Mouse (Mus musculus): ENCODE results near the gene Ccr7.
A peak's percentile ranks its signal among the peaks of the same experiment; 100 is the strongest.

Gene Ccr7

DNA sequence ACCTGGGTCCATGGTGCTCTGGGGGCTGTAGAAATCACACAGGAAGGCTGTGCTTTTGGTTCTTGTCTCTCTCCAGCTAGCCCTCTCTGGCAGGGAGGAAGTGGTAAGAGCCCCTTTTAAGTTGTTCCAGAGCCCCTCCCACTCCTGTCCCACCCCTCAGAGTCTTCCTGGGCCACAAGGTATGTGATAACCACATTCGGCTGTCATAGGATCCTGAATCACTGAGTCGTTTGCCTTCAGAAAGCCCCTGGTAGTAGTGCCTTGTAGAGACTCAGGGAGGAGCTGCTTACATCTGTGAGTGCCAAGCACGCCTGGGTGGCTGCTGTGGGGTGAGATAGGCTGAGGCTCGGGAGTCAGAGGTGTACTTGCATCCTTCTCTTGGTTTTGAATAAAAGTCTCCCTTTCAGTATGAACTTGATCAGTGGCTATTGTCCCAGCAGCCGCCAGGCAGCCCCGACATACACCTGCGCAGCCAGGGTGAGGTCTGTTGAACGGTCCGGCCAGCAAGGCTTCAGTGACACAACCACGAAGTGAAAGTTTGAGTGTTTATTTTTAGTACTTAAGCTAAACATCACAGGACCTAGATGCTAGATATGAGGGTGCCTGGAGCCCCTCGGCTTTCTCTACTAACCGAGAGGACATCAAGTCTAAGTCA lies at the start of gene Ccr7:
TSS of gene Ccr7 (minus strand) at position 91 of the 655 bp plus-strand sequence.
- DNase-seq (ENCODE audit: extremely low spot score) = no peak

DNA sequence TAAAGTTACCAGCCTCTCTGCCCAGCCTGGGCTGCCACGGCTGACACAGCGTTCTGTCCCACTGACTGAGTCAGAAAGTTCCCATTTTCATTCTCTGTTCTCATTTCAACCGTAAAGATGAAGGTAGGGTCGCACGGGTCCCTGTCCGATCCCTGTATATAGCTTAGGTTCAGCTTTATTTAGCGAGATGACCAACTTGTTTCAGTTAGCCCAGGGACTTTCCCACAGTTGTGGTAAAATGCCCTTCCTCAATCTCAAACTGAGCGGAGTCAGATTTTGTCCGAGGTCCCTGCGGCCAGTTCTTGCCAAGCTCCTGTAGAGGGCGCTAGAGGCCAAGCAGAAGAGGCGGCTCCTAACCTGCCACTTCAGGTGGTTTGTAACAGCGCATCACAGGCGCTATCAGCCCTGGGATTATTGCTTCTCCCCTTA lies 34.3 kb upstream of the Ccr7 start:
- peak; percentile 46 for DNase-seq (ENCODE audit: extremely low spot score)

DNA sequence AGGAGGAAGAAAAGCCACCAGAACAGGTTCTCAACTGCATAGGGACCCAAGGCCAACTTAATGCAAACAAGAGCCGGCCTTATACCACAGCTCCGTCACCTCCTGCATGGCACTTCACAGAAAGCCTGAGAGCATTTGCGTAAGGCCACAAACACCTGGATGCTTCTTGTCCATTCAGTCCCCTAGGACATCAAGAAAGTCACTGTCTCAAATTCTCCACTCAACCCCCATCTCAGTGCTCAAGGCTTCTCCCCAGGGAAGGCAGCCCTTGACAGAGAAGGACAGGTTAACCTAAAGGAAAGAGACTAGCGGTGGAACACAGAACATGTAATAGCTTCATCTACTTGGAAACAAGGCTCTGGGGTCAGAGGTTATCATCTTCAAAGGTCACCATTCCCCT lies 32.5 kb upstream of the Ccr7 start:
- DNase-seq (ENCODE audit: extremely low spot score) = no peak

DNA sequence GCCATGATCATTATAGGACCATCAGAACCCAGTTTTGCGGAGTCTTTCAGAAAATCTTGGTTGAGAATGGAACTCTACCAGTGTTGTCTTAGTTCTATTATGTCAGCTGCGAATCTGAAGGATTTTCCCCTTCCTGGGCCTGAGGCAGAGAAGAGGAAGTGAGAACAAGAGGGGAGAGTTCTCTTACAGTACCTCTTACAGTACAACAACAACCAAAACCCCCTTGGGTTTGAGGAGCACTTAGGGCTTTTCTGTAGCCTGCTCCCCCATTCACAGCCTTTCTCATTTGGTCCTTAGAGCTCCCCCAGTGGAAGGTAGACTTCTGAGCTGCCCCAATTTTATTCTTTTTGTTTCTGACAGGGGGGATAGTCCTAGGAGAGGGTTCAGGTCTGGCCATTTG lies 32.0 kb upstream of the Ccr7 start:
- DNase-seq (ENCODE audit: extremely low spot score) = no peak

DNA sequence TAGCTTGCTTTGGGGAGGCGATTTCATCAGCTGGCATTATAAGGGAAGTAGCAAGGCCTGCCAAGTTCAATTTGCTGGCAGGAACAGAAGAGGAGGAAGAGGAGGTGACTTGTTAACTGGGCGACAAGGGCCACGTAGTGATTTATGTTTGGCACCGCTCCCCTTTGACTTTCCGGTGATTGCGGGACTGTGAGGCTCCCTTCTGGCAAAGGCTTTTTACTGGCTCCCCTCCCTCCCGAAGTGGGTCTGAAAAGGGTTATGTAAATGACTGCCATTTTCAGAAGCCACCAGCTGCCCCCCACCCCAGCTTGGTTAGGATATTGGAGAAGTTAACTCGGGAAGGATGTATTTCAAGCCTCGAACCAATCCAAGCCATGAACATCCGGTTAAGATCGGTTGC lies 27.7 kb upstream of the Ccr7 start:
- no peak for DNase-seq (ENCODE audit: extremely low spot score)

DNA sequence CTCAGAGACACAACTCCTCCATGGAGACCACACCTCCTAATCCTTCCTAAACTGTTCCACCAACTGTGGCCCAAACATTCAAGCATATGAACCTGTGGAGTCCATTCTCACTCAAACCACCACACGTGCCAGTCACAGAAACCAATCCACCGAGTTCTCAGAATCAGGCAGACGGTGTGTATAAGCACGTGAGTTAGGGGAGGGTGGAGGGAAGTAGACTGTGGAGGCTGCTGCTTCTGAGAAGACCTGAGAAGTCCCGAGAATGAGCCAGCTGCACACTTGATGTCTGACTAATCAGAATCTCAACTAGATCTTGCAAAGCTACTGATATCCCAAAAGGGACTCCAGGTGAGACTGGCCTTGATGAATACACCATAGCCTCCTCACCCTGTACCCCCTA lies 25.2 kb upstream of the Ccr7 start:
- DNase-seq (ENCODE audit: extremely low spot score) = no peak

DNA sequence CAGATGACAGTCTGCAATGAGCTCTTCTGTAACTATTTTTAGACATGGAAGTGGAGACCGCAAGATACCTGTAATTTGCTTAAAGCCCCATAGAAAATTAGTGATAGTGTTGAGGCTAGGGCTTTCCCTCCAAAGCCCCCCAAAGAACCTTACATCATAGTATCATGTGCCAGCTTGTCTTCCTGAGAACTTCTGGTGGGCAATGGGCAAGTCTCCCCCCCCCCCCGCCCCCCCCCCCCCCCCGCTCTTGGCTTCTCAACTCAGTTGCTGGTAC lies 23.0 kb upstream of the Ccr7 start:
- no peak for DNase-seq (ENCODE audit: extremely low spot score)

DNA sequence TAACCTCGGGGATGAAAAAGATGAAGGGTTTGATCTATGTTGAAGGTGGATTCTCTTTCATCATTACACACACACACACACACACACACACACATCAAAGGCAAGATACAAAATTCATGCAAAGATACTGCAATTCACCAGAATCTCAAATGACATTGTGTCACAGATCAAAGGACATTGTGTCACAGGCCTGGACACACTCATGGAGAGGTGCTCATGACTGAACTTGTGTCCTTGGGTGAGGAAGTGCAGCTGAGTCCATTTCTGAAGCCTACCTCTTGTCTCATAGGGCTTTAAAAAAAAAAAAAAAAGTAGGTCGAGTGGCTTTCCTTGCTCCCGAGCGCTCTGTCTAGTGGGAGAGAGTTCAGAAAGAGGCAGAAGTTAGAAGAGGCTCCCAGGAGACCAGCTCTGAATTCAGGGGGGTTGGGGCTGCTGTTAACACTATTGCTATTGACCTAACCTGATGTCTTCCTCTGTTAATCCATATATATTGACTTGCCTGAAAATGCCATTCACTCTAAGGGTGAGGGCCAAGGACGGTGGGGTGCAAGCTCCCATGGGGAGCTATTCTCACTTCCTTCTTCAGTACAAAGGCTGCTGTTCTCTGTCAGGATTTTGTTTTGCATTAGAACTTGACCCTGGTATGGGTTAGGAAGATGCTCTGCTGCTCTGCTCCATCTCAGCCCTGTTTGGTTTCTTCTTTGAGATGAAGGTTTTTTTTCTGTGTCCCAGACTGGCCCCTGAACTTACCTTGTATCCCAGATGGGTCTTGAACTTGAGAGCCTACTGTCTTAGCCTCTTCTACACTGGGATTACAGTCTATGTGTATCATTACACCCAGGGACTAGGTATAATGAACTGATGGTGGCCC lies 22.4 kb upstream of the Ccr7 start:
- DNase-seq (ENCODE audit: extremely low spot score) = no peak

DNA sequence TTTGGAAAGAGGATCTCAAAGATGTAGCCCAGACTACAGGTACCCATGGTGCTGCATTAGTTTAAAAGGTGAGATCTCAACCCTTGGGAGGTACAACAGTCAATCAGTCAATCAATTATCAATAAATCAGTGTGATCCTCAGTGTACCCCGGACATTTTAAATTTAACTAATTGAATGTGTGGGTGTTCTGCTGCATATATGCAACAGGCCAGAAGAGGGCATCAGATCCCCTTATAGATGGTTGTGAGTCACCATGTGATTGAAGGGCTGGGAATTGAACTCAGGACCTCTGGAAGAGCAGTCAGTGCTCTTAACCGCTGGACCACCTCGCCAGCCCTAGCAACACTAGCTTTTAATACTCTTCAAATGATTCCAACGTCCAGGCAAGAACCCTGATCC lies 17.1 kb upstream of the Ccr7 start:
- no peak for DNase-seq (ENCODE audit: extremely low spot score)

DNA sequence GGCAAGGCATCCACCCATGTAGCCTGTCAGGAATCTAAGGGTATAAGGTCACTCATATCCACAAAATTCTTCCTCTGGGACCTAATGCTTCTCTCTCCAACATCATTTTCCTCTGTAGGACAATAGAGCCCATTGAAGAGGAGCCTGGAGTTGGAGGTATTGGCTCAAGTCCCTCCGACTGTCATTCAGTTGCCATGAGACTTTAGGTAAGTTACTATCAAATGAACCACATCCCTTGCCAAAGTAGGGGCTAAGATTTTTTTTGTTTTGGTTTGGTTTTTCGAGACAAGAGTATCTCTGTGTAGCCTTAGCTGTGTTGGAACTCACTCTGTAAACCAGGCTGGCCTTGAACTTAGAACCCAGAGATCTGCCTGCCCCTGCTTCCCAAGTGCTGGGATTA lies 16.6 kb upstream of the Ccr7 start:
- DNase-seq (ENCODE audit: extremely low spot score) = no peak

DNA sequence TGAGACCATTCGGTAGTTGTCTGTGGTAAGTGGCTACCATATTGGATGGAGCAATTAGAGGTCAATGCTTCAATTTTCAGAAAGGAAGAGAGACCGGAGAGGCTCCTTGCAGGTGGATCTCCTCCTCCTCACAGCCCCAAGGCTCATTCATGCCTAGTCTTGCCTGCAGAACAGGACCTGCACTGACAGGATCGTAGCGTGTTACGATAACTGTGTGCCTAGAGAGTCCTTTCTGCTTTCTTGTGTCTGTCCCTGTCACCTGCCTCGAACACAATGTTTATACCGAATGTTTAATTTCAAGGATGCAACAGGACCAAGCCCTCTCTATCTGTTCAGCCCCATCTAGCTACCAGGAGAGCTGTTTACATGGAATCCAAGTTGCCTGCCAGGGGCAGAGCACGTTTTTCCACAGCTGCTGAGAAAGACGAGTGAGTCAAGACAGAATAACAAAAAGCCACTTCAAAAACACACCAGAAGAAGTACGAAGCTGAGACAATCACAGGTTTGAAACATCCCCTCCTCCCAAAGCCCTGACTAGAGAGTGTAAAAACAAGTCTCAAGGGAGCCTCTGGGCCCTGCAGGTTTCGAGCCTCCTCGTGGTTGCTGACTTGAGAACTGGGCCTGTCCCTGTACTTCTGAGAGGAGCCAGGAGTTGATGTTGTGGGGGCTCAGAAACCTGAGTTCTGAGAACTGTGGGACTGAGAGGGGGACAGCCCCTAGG lies 15.8 kb upstream of the Ccr7 start:
- DNase-seq (ENCODE audit: extremely low spot score) = no peak

DNA sequence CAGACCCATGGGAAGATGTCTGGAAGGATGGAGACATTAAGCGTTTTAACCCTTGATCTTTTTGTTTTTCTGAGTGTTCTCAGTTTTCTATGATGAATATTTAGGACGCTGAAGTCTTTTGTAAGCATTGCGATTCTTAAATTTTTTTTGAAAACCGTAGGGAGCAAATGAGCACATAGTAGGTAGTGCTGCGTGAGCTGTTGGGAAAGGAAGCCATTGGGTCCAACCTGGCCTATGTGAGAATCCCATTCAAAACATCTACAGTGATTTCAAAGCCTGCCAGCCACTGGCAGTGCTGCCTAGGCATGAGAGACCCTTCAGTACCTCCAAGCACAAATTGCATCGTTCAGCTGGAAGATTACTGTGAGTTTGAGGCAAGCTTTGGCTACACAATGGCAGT lies 15.1 kb upstream of the Ccr7 start:
- no peak for DNase-seq (ENCODE audit: extremely low spot score)

DNA sequence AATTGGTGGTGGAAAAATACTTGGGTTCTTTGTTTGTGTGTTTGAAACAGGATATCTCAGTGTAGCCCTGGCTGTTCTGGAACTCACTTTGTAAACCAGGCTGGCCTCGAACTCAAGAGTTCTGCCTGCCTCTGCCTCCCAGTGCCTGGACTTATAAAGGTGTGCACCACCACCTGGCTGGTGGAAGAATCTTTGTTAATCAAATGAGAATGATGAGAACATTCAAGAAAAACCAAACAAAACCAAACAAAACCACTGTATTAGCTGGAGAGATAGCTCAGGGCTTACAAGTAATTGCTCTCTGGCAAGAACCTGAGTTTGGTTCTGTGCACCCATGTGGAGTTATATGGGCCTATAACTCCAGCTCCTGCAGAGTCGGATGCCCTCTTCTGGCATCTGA lies 14.6 kb upstream of the Ccr7 start:
- DNase-seq (ENCODE audit: extremely low spot score) = no peak

DNA sequence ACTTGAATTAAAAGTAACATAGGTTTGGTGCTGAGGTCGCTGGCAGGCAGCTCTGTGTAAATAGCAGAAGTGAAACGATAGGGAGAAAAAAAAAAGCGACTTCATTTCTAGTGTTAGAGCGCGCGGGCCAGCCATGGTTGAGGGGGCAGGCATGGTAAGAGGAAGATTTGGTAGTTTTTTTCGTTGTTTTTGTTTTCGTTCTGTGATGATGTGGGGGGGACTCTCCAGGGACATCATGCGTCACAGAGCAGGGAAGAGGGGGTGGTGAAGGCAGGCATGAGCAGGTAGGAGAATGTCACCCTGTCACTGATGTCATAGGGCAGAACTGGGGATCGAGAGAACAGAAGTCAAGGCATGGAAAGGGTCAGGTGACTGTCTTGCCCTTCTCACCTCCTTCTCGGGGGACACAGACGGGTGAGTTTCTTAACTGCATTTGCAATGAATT lies 13.2 kb upstream of the Ccr7 start:
- DNase-seq (ENCODE audit: extremely low spot score) = no peak

DNA sequence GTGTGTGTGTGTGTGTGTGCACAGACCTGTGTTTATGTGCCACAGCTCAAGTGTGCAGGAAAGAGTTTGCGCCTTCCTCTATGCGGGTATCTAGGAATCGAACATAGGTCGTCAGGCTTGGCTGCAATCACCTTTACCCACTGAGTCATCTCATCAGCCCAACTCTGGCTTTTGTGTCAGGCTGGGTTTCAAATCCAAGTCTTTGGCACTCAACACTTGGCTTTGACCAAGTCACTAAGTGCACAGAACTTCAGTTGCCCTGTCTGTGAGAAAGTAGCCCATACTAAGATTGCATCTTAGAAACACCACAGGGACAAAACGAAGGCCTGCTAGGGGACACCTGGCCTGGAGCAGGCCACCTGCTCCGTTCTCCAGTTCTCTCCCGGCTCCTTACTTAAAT lies 12.7 kb upstream of the Ccr7 start:
- DNase-seq (ENCODE audit: extremely low spot score) = no peak

DNA sequence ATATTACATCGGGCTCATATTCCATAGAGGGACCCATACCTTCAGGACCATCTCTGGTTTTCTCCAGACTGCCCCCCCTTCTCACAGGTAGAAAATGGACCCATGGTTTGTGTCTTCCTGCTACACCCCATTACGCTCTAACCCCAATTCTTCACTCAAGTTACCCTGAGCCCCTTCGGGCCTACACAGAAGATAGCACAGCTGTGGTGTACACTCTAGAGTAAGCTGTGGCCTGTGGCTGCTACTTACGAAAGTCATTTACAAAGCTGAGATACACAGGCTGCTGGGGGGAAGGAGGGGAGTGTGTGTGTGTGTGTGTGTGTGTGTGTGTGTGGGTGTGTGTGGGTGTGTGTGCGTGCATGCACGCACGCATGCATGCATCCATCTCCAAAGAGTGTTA lies 11.4 kb upstream of the Ccr7 start:
- DNase-seq (ENCODE audit: extremely low spot score) = no peak

DNA sequence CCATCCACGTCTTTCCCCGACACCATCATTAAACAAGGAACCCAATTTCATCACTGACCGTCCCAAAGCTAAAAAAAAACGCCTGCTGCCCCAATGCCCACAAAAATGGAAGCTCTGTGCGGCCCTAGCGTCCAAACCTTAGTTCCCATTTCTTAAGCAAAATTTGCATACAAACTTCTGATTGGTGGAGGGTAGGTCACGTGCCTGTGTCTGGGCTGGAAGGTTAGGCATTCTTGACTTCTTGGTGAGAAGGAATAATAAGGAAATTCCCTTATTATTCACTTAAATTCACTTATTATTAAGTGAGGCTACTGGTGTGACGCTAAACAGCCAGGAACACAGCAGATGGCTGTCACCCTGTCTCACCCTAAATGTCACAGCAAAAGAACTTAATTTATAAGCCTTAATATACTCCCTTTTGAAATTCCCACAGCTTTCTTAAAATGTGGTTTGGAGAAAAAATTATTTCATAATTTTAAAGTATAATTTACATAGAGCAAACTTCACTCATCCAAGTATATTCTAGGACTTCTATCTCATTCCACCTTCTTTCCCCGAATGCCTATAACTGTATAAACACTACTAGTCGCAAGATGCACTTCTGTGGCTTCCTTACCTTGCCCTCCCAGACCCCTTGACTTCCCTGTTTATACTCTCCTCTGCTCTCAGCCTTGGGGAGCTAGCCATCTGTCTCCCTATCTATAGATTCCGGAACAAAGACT lies 10.3 kb upstream of the Ccr7 start:
- no peak for DNase-seq (ENCODE audit: extremely low spot score)

DNA sequence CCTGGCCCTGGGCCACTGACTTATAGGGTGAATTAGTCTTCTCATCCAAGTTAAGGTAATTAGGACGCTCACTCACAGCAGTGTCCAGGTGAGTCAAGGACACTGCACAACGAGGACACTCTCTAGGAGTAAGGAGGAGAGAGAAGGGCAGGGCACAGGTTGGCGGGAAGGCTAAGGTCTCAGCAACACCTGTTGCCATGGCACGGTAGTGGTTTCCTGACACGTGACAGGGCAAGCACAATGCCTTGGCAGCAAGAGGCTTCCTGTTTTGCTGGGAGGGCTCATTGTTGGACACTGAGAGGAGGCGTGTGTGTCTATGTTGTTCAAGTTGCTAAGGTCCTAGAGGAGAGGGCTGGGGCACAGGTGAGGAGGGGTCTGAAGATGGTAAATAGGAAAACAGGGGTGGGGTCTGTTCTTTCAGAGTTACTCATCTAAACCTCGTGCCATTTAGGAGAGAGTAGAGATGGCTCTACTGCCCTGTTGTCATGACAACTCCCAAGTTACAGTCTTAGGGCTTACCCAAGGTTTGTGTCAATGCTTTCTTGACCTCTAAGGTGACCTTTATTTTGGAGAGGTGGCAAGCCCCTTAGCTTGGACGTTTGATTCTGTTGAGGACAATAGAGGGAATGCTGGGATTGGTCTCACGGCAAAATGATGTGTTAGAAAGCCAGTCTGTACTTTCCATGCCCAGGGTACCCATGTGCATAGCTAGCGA lies 8.3 kb upstream of the Ccr7 start:
- DNase-seq (ENCODE audit: extremely low spot score) = no peak

DNA sequence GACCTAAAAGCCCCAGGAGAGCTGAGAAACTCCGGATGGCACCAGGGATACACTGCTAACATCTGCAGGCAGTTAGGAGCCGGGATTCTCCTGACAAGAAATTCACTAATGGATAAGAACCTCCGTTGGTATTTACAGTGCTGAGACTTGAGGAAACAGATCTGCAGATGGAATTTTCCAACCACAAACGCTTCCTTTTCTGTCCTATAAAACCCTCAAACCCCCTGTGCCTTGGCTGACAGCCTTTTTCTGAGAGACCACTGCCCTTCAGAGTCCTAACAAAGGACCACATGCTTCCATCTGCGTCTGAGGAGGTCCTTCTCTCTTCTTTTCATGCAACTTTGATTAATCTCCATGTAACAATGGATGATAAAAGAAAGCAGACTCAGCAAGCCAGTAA lies 6.8 kb upstream of the Ccr7 start:
- no peak for DNase-seq (ENCODE audit: extremely low spot score)

DNA sequence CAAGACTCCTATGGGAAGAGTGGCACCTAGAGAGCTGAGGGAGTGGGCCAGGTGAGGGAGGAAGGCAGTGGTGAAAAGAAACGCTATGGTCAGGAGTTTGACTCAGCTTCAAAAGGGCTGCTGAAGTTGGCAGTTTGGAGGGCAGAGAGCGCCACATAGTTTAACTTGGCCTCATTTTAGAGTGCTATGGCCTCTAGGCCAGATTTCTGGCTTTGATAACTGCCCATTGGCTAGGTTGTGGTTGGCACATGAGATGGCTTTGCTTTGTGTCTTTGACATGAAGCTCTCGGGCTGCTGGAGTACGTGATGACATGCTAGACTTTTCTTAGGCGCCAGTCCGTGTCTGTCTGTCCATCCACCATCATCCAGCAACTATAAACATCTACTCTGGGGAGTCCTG lies 5.4 kb upstream of the Ccr7 start:
- DNase-seq (ENCODE audit: extremely low spot score) = no peak

DNA sequence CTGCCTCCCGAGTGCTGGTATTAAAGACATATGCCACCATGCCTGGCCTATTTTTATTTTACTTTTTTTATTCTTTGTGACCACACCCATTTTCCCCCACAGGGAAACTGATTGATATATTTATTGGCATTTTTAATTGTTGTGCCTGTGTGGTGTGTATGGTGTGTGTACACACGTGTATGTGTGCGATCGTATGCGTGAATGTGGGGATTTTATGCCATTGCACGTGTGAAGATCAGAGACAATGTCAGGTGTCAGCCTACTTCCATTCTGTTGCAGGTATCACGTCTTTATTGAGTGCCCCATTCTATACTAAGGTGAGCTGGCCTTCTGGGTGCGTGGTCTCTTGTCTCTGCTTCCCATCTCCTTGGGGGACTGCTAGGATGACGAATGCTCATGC lies 940 bp upstream of the Ccr7 start:
- no peak for DNase-seq (ENCODE audit: extremely low spot score)
